Mouse (Mus musculus): ENCODE measurements at regions not wholly inside any gene's neighbourhood (a gene's known extent, or its start where the extent isn't known, plus 50 kb on each side); places are given as distances from the start of the nearest gene placed in this dataset.

DNA sequence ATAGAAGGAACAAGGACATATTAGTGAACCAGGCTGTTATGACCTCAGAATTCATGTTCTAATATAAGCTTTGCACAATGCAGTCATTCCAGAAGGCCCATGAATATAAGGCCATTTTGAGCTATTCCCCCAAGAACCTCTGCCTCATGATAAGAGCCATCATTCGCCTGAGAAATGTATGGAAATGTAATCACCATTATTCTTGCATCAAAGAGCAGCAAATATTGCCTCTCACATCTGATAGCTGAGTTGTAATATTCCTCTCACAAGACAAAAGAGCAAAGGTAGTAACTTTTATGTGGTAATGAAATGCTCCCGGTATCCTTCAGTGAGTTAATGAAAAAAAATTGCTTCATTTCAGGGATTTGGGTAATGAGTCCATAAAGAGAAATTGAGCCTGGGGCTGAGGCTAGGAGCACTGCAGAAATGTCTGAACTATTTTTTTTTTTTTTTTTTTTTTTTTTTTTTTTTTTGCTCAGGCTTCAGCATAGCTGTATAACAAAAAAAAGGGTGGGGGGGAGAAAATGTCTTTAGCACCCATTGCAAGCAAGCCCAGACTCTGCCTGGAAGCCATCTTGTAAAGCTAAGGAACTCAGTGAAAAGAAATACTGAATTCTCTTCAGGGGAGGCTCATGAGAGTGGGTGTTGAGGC is 210.4 kb upstream of the Atp2b1 start:
- in situ Hi-C loops (cut with MseI, MboI): no loop called here

DNA sequence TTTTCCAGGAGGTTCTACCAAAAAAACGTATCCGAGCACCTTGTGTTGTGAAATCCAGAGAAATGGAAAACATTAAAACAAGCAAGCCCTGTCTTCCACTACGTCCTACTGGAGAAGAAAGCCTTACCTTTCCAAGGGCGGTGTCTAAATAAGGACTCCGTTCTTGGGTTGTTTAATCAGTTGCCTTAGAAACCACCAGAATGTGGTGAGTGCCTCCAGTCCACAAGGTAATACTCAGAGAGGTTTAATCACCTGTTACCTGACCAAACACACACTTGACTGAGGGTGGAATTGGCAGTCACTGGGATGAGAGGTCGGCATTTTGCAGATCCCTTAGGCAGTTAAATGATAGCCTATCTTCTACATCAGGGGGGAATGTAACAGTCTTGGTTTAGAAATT is 209.6 kb upstream of the Atp2b1 start:
- in situ Hi-C loops (cut with MseI, MboI): no loop called here

DNA sequence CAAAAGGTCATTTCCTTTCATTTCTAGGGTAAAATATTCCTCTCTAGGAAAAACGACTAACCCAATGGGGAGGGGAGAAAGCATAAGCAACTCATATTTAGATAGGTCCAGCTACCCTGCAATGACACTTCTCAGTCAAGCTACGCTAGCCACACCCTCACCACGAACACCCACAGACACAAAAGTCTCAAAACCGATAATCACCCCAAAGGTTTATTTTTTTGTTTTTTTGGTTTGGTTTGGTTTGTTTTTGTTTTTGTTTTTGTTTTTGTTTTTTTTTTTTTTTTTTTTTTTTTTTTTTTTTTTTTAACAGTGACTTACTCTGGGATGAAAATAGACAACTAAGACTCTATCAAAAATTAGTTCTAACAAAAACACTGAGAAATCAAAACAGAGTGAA is 196.3 kb upstream of the Atp2b1 start:
- in situ Hi-C loops (cut with MseI, MboI): no loop called here

DNA sequence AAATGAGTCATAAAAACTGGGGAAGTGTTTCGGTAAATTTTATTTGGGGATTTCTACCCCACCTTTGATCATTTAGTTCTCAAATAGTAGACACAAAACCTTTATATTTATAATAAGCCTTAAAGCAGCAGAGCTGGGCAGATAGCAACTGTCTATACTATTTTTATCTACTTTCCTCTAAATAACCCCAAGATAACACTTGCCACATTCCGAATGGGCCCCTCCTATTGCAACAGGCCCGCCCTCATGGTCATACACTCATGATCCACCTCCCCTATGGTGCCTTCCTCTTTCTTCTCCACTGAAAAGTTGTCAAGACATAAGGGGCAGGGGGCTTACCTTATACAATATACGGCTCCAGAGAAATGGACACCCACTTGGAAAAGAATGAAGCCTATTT is 195.5 kb upstream of the Atp2b1 start:
- in situ Hi-C loops (cut with MseI, MboI): no loop called here

DNA sequence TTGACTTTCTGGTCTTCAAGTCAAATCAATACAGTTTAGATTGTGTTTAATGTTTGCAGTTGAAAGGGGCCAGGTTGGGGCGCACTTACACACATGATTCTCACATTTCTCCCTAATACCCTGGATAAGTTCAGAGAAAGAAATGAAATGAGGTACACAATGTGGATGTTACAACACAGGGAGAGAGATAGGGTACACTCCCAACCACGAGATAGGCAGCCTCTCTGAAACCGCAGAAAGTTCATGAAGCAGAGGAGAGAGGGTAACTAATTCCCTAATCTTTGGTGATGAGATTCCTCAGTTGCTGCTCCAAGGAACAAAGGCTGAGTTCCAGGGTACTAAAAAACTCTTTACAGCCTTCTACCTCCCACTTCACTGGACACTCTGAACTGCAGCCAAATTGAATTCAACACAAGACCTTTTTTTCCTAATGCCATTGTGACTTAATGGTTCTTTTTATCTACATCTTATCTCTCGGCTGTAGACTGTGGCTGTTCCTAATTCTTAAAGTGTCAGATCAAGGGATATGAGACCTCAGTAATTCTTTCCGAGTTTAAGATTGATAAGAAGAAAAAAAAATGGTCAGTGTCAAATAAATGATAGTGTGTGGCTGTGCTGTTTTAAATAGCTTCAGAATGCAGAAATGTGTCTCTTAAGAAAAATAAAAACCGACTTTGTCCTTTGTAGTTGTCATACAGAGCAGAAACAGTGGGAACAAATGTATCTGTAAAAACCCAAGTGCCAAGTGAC is 193.8 kb upstream of the Atp2b1 start:
- in situ Hi-C loops (cut with MseI, MboI): no loop called here

DNA sequence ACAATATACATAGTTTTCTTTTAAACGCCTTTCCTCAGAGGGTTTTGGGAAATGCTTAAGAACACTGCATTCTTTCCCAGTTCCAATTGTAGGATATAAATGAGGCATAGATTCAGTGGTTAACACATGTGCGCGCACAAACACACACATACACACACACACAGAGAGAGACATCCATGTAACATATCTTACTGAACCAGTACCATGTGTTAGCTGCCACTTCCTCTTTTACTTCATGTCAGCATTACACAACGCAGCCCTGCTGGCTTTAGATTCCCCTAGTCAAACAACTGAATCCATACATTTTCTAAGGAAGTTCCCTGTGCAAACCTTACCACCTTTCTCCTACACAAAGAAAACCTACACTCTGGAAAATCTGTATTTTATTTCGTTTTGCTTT is 189.1 kb upstream of the Atp2b1 start:
- in situ Hi-C loops (cut with MseI, MboI): no loop called here

DNA sequence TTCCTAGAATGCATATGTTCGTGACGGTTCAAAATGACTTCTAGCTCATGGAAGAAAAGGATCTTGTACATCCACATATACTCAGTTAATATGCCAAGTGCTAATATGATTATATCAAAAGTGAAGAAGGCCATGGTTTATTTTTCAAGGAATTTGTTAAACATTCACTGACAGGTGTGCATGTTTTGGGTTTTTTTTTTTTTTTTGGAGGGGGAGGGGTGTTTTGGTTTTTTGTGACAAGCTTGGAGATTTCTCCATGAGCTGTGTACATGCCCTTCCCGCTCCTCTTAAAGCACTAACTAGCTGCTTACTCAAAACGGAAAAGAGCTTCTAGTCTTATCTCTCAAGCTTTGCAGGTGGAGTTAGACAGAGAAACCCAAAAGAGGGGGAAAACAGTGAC is 187.1 kb upstream of the Atp2b1 start:
- in situ Hi-C loops (cut with MseI, MboI): no loop called here

DNA sequence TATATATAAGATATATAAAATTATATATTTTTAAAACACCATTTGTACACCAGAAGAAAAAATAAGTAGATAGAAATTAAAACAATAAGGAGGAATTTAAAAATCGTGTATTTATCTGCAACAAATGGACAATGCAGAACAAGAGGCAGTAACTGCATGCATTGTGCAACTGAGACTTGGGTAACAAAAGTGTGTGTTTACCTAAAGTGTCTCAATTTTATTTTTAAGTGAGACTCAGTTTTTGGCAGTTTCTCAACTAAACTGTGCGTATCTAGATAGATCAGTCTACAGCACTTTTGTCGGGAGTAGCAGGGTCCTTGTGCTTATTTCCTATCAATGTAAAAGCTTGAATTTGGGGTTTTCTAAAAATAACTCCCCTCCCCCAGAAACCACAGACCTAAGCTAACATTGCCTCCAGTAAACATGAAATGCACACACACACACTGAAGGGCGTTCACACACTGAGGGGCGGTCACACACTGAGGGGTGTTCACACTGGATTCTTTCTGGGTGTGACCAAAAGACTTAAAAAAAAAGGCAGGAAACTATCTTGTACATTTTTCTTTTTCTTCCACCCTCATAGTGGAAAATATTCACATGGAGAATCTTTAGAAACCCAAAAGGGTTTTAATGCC is 185.7 kb upstream of the Atp2b1 start:
- in situ Hi-C loops (cut with MseI, MboI): no loop called here

DNA sequence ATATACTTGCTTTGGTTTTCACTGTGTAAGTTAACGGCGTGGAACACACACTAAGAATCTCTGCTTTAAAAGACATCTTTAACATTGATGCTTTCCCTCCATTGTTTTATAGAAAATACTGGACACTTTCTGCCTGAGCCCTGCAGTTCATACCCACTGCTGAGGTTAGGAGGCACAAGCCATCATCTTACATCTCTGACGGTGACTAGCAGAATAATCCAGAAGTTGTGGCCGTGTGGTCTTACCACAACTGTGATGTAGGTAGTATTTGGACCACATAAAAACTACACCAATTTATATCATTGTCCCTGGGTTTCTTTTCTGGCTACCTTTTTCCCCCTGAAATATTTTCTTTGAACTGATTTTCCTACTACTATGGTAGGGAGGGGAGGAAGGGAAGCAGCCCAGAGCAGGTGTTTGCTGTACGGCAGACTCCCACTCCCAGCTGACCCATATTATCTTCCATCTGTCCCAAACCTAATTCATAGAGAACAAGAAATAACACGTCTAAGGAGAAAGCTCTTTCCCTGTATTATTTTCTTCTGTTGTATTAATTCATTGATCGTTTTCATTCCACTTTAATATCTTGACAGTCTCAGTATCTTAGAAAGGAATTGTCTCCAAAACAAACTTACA is 180.1 kb upstream of the Atp2b1 start:
- in situ Hi-C loops (cut with MseI, MboI): no loop called here

DNA sequence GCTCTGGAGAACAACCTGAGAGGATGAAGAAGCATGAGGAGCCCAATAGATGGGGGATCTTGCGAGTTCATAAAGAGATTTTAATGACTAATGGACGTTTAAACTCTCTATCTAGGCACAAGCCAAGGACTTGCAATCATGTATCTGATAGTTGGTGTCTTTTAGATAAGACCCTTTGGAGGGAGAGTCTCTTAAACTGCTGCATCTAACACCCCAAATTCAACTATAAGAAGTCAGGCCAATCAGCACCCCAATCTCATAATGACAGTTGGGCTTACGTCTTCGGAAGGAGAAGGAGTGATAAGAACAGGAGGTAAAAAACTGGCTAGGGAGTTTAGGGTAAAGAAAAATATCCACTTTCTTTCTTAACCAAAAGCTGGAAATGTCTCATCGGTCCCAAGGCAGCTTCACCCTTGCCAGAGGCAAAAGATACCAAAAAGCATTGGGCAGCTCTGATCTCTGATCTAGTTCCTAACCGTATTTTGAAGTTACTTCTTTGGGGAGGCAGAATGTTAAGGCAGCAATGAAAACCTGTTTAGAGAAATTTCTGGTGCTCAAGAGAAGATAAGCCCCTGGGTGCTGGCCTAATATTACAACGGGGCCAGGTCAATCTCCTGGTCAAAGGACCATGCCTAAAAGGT is 173.6 kb upstream of the Atp2b1 start:
- in situ Hi-C loops (cut with MseI, MboI): no loop called here

DNA sequence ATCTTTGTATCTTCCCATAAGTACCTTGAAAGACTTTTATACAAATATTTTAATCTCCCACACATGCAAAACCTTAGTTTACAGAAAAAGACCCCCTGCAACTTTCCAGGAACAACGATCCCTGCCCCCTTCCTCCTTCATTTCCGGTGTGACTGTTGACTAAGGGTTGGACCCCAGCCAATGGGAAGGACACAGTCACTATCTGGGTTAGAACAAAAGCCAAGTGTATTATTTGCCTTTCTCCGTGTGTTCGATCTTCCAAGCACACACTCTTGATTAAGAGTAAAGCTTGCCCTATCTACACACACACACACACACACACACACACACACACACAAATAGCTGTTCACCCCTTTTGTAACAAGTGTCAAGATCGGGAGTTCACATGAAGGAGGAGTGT is 172.8 kb upstream of the Atp2b1 start:
- in situ Hi-C loops (cut with MseI, MboI): no loop called here

DNA sequence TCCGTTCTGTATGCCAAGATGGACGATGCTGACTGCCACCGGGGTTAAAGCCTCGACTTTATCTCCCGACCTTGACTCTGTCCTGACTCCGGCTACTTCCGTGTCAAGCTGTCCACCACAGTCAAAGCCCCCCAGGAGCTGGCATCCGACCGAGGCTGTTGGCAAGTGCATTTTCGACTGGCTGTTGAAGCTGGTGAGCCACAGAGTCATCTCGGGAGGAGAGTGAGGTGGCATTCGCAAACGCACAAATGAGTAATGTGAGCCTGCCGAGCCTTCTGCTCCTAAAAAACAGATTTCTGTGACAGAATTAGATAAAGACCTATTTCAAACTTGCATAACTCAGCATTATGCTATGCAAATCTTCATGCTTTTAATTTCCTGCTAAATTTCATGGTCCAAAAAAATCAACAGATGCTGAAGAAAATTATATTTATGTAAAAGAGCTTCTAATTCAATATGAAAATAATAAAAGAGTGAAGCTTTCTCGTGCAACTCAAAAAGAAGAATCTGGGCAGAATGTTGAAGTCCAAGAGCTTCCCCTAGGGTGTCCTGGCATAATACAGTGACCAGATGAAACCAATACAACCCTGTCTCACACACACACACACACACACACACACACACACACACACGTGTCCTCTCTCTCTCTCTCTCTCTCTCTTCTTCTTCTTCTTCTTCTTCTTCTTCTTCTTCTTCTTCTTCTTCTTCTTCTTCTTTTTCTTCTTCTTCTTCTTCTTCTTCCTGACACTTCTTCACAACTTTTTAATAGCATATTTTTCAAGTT is 171.2 kb upstream of the Atp2b1 start:
- in situ Hi-C loops (cut with MseI, MboI): no loop called here

DNA sequence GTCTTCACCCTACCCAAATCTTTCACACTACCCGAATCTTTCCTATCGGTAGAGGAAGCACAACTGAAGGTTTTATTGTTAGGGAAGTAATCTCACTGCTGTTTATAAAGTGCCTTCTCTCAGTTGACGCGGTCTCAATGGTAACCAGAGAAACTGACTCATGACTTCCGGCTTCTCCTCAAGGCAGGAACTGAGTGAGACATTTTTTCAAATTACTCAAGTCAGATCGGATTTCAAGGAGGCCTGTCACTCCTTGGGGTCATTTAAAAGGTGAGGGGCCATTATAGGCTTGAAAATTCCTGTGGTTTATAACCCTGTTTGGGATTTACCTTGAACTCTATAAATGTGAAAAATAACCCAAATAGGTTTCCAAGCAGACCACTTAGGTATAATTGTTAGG is 170.0 kb upstream of the Atp2b1 start:
- in situ Hi-C loops (cut with MseI, MboI): no loop called here

DNA sequence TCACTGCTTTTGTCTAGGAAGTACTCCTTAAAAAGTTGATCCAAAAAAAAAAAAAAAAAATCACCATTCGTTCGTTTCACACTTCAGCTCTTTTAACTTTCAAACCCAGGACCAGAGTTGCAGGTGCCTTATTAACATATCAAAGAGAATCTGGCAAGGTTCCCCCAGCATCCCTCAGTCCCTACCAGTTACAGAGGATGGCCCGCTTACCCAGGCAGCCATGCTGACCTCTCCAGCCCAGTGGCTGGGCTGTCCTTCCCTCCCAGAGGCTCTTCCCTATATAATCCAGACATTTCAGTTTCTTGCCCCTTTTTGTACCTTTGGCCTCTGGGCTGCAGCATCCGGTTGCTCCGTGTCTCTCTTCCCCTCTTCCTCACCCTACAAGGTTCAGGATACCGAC is 169.5 kb upstream of the Atp2b1 start:
- in situ Hi-C loops (cut with MseI, MboI): no loop called here

DNA sequence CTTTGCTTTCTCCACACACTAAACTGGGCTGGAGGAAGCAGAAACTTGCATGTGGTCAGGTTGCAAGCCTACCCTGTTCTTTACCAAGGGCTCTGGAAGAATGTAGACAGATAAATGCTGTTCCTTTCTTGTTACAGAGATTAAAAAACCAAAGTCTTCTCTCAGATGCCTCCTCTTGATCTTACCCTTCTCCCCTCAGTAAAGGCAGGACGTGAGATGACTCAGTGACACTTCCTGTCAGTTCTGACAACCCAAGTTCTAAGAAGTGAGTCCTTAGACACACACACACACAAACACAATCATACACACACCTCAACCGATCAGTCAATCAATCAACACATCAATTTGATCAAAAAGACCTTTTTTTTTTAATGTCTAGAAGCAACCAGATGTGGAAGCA is 168.8 kb upstream of the Atp2b1 start:
- in situ Hi-C loops (cut with MseI, MboI): no loop called here

DNA sequence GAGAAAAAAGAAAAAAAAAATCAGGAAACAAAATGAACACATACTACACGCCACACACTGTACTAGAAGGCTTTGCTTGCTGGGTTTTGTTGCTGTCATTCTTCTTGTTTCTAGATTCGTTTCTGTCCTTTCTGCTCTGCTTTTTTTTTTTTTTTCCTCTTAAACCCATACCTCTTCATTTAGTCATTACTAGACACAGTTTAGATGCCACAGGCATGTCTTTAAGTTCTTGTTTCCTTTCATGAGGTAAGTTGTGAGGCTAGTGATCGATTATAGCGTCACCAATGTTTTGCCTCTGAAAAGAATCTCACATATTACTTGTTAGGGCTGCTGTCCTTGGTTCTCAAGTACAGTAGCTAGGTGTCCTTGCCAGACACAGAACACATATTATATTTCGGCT is 168.3 kb upstream of the Atp2b1 start:
- in situ Hi-C loops (cut with MseI, MboI): no loop called here

DNA sequence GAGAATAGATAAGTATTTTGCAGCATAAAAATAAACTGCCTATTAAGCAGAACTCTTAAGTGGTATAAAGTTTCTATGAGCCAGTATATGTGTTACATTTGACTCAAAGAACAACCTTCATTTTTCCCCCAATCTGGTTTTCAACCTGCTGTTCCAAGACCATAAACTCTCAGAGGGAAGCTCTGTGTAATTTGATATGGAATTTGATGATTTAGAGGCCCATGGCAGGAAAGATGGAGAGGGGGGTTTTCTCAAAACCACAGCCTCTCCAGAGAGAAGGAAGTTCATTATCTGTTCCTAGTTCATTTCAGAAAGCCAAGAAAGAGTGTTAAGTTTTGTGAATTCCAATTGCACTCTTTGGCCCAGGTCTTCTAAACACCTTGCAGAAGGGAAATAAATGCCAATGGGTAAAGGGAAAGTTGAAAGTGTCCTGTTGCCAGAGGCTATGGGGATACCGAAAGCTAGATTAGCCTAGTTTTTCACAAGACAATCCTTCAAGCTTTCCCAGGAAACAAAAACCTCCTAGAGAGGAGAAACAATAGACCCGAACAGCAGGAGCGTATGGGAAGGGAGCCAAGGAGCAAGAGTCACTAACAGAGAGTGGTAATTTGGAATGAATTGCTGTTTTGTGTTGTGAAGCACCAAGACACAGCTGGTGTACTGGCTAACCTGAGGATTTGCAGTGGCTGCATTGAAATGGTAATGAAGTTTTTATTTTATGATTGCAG is 165.2 kb upstream of the Atp2b1 start:
- in situ Hi-C loops (cut with MseI, MboI): no loop called here

DNA sequence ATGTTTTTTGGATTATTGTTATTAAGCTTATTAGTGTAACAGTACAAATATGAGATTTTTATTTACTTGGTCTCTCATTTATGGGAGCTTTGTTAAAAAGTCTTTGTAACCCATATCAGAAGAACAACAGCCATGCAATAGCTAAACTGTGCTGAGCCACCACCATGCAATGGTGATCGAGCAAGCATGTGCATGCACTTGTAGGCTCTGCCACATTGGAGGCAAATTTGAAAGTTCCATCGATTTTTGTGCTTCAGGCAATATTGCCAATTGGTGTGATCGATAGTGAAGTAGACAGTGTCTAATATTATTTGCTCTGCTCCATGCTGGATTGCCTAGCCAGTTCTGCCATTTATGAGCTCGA is 164.6 kb upstream of the Atp2b1 start:
- in situ Hi-C loops (cut with MseI, MboI): no loop called here

DNA sequence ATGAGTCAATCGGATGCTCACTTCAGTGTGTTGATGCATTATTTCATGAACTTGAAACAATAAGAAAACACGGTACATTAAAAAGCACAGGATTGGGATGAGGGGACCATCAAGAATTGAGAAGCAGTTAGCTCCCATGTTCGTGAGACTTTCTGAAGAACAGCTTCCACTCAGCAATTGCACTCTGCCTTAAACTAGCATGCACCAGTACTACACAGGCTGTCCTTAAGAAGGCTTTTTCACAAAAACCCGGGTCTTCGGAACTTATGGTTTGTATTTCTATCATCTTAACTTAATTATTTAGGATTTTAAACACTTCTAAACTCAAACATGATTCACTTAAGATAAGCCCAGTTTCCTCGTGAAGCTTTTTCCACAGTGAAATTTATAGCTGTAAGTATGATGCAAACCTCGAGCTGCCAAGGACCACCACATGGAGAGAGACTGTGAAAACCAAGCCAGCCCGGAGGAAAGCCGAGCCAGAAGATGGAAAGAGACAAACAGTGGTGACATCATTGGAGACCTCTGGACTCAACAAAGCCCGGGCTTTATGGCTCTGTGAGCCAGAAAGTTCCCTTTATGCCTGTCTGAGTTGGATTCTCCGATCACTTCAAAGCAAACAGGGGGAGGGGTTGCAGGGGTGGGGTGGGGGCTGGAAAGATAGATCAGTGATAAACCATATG is 162.7 kb upstream of the Atp2b1 start:
- in situ Hi-C loops (cut with MseI, MboI): no loop called here

DNA sequence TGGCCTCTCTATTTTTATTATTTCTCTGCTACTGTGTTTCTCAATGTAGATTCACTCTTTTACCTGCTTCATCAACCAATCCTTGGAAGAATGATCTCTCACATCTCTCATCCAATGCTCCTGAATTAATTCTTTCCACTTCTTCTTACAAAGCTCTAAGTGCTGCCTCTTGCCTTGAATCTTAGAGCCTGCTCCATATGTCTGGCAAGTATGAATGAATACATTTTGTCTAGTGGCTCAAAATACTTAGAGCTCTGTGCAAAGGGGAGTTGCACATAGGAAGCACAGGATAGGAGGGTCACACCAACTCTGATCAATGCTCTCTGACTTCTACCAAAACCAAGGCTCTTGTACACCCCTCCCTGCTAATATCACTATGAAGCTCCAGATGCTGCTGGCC is 153.1 kb upstream of the Atp2b1 start:
- in situ Hi-C loops (cut with MseI, MboI): no loop called here

All from mouse trophoblast stem cell (cell line).